Mouse (Mus musculus): ENCODE measurements around the gene Arl8b. TPM values are rescaled to one million over a fixed set of nuclear protein-coding genes. Genes with fewer than 3 reads are reported as not detected.

Arl8b gene
- polyA plus RNA-seq, 1 experiment from 2014 or later: 71.5 TPM

- Histone ChIP-seq H3K4me3 (ENCODE audit: control insufficient read depth in 1 of 2, insufficient read depth in 1 of 2, low read depth in 1 of 2, low read length in 2 of 2) (no peak overlapping the region), H3K27me3 (ENCODE audit: control insufficient read depth, insufficient read depth, low read length) (no peaks in the 10 kb centered on the region), H3K9me3 (ENCODE audit: control insufficient read depth, low read length) (no peaks in the 10 kb centered on the region), H3K4me2 (ENCODE audit: low read length) (no peak overlapping the region), H3K36me3 (ENCODE audit: control insufficient read depth, insufficient read depth, low read length) (no peaks in the 10 kb centered on the region), H3K9ac (ENCODE audit: low read length) (no peak overlapping the region), H3K27ac (replicated peaks in 1 of 2; ENCODE audit: control insufficient read depth in 1 of 2, insufficient read depth in 1 of 2, low read depth in 2 of 2, low read length in 2 of 2) (no peak overlapping the region), H3K4me1 (ENCODE audit: control insufficient read depth in 2 of 2, insufficient read depth in 2 of 2, low read length in 2 of 2) (no peaks in the 10 kb centered on the region)
- ATAC-seq (ENCODE audit: insufficient number of reproducible peaks, insufficient read depth, low FRiP score, low read depth): no peak
- 87% methylated on average over 1 of the region's 1 CpGs for WGBS
Observed at GRCm38 (mm10) chr6:108753536-108753935, 29.4 kb upstream of the Arl8b start.

- Histone ChIP-seq H3K9me3 (ENCODE audit: control insufficient read depth, low read length) (no peaks in the 10 kb centered on the region), H3K9ac (ENCODE audit: low read length) (no peak overlapping the region), H3K4me3 (ENCODE audit: control insufficient read depth in 1 of 2, insufficient read depth in 1 of 2, low read depth in 1 of 2, low read length in 2 of 2) (no peak overlapping the region), H3K27ac (replicated peaks in 1 of 2; ENCODE audit: control insufficient read depth in 1 of 2, insufficient read depth in 1 of 2, low read depth in 2 of 2, low read length in 2 of 2) (no peak overlapping the region), H3K36me3 (ENCODE audit: control insufficient read depth, insufficient read depth, low read length) (no peaks in the 10 kb centered on the region), H3K4me2 (ENCODE audit: low read length) (no peak overlapping the region), H3K4me1 (ENCODE audit: control insufficient read depth in 2 of 2, insufficient read depth in 2 of 2, low read length in 2 of 2) (no peaks in the 10 kb centered on the region), H3K27me3 (ENCODE audit: control insufficient read depth, insufficient read depth, low read length) (no peaks in the 10 kb centered on the region)
- no peak for ATAC-seq (ENCODE audit: insufficient number of reproducible peaks, insufficient read depth, low FRiP score, low read depth)
- WGBS: 71% methylated on average over 1 of the region's 1 CpGs
Observed at GRCm38 (mm10) chr6:108754376-108754775, 28.5 kb upstream of the Arl8b start.

GRCm38 (mm10) chr6:108755936-108756335 is 27.0 kb upstream of the Arl8b start:
- Histone ChIP-seq H3K4me1 (ENCODE audit: control insufficient read depth in 2 of 2, insufficient read depth in 2 of 2, low read length in 2 of 2) (no peaks in the 10 kb centered on the region), H3K27me3 (ENCODE audit: control insufficient read depth, insufficient read depth, low read length) (no peaks in the 10 kb centered on the region), H3K27ac (replicated peaks in 1 of 2; ENCODE audit: control insufficient read depth in 1 of 2, insufficient read depth in 1 of 2, low read depth in 2 of 2, low read length in 2 of 2) (no peak overlapping the region), H3K9me3 (ENCODE audit: control insufficient read depth, low read length) (no peaks in the 10 kb centered on the region), H3K36me3 (ENCODE audit: control insufficient read depth, insufficient read depth, low read length) (no peaks in the 10 kb centered on the region), H3K4me2 (ENCODE audit: low read length) (no peak overlapping the region), H3K9ac (ENCODE audit: low read length) (no peak overlapping the region), H3K4me3 (ENCODE audit: control insufficient read depth in 1 of 2, insufficient read depth in 1 of 2, low read depth in 1 of 2, low read length in 2 of 2) (no peak overlapping the region)
- 84% methylated on average over 7 of the region's 7 CpGs for WGBS
- no peak for ATAC-seq (ENCODE audit: insufficient number of reproducible peaks, insufficient read depth, low FRiP score, low read depth)

GRCm38 (mm10) chr6:108758997-108759697 is 23.8 kb upstream of the Arl8b start:
- WGBS: 68% methylated on average over 10 of the region's 10 CpGs
- Histone ChIP-seq H3K9me3 (ENCODE audit: control insufficient read depth, low read length) (no peaks in the 10 kb centered on the region), H3K27me3 (ENCODE audit: control insufficient read depth, insufficient read depth, low read length) (no peaks in the 10 kb centered on the region), H3K9ac (ENCODE audit: low read length) (no peak overlapping the region), H3K27ac (replicated peaks in 1 of 2; ENCODE audit: control insufficient read depth in 1 of 2, insufficient read depth in 1 of 2, low read depth in 2 of 2, low read length in 2 of 2) (no peak overlapping the region), H3K4me3 (ENCODE audit: control insufficient read depth in 1 of 2, insufficient read depth in 1 of 2, low read depth in 1 of 2, low read length in 2 of 2) (no peak overlapping the region), H3K4me1 (ENCODE audit: control insufficient read depth in 2 of 2, insufficient read depth in 2 of 2, low read length in 2 of 2) (no peaks in the 10 kb centered on the region), H3K36me3 (ENCODE audit: control insufficient read depth, insufficient read depth, low read length) (no peaks in the 10 kb centered on the region), H3K4me2 (ENCODE audit: low read length) (no peak overlapping the region)
- no peak for ATAC-seq (ENCODE audit: insufficient number of reproducible peaks, insufficient read depth, low FRiP score, low read depth)

- Histone ChIP-seq H3K4me3 (ENCODE audit: control insufficient read depth in 1 of 2, insufficient read depth in 1 of 2, low read depth in 1 of 2, low read length in 2 of 2) (no peak overlapping the region), H3K36me3 (ENCODE audit: control insufficient read depth, insufficient read depth, low read length) (no peaks in the 10 kb centered on the region), H3K9me3 (ENCODE audit: control insufficient read depth, low read length) (no peaks in the 10 kb centered on the region), H3K27me3 (ENCODE audit: control insufficient read depth, insufficient read depth, low read length) (no peaks in the 10 kb centered on the region), H3K4me2 (ENCODE audit: low read length) (no peak overlapping the region), H3K4me1 (ENCODE audit: control insufficient read depth in 2 of 2, insufficient read depth in 2 of 2, low read length in 2 of 2) (no peaks in the 10 kb centered on the region), H3K9ac (ENCODE audit: low read length) (no peak overlapping the region), H3K27ac (replicated peaks in 1 of 2; ENCODE audit: control insufficient read depth in 1 of 2, insufficient read depth in 1 of 2, low read depth in 2 of 2, low read length in 2 of 2) (no peak overlapping the region)
- WGBS: 73% methylated on average over 5 of the region's 5 CpGs
- ATAC-seq (ENCODE audit: insufficient number of reproducible peaks, insufficient read depth, low FRiP score, low read depth): no peak
Observed at GRCm38 (mm10) chr6:108759698-108760039, 23.2 kb upstream of the Arl8b start.

GRCm38 (mm10) chr6:108770880-108771279 is 12.0 kb upstream of the Arl8b start:
- Histone ChIP-seq H3K4me2 (ENCODE audit: low read length) (no peak overlapping the region), H3K9me3 (ENCODE audit: control insufficient read depth, low read length) (no peaks in the 10 kb centered on the region), H3K4me1 (ENCODE audit: control insufficient read depth in 2 of 2, insufficient read depth in 2 of 2, low read length in 2 of 2) (no peaks in the 10 kb centered on the region), H3K27me3 (ENCODE audit: control insufficient read depth, insufficient read depth, low read length) (no peaks in the 10 kb centered on the region), H3K36me3 (ENCODE audit: control insufficient read depth, insufficient read depth, low read length) (no peaks in the 10 kb centered on the region), H3K9ac (ENCODE audit: low read length) (no peak overlapping the region), H3K4me3 (ENCODE audit: control insufficient read depth in 1 of 2, insufficient read depth in 1 of 2, low read depth in 1 of 2, low read length in 2 of 2) (no peak overlapping the region), H3K27ac (replicated peaks in 1 of 2; ENCODE audit: control insufficient read depth in 1 of 2, insufficient read depth in 1 of 2, low read depth in 2 of 2, low read length in 2 of 2) (no peak overlapping the region)
- WGBS: 73% methylated on average over 3 of the region's 3 CpGs
- ATAC-seq (ENCODE audit: insufficient number of reproducible peaks, insufficient read depth, low FRiP score, low read depth): no peak

- no peak overlapping the region for H3K27ac ChIP-seq (replicated peaks in 1 of 2; ENCODE audit: control insufficient read depth in 1 of 2, insufficient read depth in 1 of 2, low read depth in 2 of 2, low read length in 2 of 2)
- H3K9ac ChIP-seq (ENCODE audit: low read length): no peak overlapping the region
- ATAC-seq (ENCODE audit: insufficient number of reproducible peaks, insufficient read depth, low FRiP score, low read depth): no peak
- H3K4me1 ChIP-seq (ENCODE audit: control insufficient read depth in 2 of 2, insufficient read depth in 2 of 2, low read length in 2 of 2): no peaks in the 10 kb centered on the region
- H3K36me3 ChIP-seq (ENCODE audit: control insufficient read depth, insufficient read depth, low read length): no peaks in the 10 kb centered on the region
- WGBS: 16% methylated on average over 9 of the region's 9 CpGs
- H3K4me2 ChIP-seq (ENCODE audit: low read length): no peak overlapping the region
- no peaks in the 10 kb centered on the region for H3K27me3 ChIP-seq (ENCODE audit: control insufficient read depth, insufficient read depth, low read length)
- H3K9me3 ChIP-seq (ENCODE audit: control insufficient read depth, low read length): no peaks in the 10 kb centered on the region
- no peak overlapping the region for H3K4me3 ChIP-seq (ENCODE audit: control insufficient read depth in 1 of 2, insufficient read depth in 1 of 2, low read depth in 1 of 2, low read length in 2 of 2)
Observed at GRCm38 (mm10) chr6:108772913-108773312, 10.0 kb upstream of the Arl8b start.

- Histone ChIP-seq H3K4me2 (ENCODE audit: low read length) (no peak overlapping the region), H3K27ac (replicated peaks in 1 of 2; ENCODE audit: control insufficient read depth in 1 of 2, insufficient read depth in 1 of 2, low read depth in 2 of 2, low read length in 2 of 2) (no peak overlapping the region), H3K36me3 (ENCODE audit: control insufficient read depth, insufficient read depth, low read length) (no peaks in the 10 kb centered on the region), H3K9ac (ENCODE audit: low read length) (no peak overlapping the region), H3K4me1 (ENCODE audit: control insufficient read depth in 2 of 2, insufficient read depth in 2 of 2, low read length in 2 of 2) (no peaks in the 10 kb centered on the region), H3K9me3 (ENCODE audit: control insufficient read depth, low read length) (no peaks in the 10 kb centered on the region), H3K27me3 (ENCODE audit: control insufficient read depth, insufficient read depth, low read length) (no peaks in the 10 kb centered on the region), H3K4me3 (ENCODE audit: control insufficient read depth in 1 of 2, insufficient read depth in 1 of 2, low read depth in 1 of 2, low read length in 2 of 2) (no peak overlapping the region)
- no peak for ATAC-seq (ENCODE audit: insufficient number of reproducible peaks, insufficient read depth, low FRiP score, low read depth)
- WGBS: 84% methylated on average over 6 of the region's 6 CpGs
Observed at GRCm38 (mm10) chr6:108773480-108773879, 9.4 kb upstream of the Arl8b start.

Measured in heart, embryonic 14.5 days (tissue).